Mouse (Mus musculus): ENCODE data around the gene Olig2. TPM values are rescaled to one million over a fixed set of nuclear protein-coding genes. Genes with fewer than 3 reads are reported as not detected.

Olig2 gene
- total and polyA plus RNA-seq, 3 experiments, result not detected

GRCm38 (mm10) chr16:91199815-91200214 lies 25.4 kb upstream of the Olig2 start:
- H3K79me2 ChIP-seq (ENCODE audit: control insufficient read depth, insufficient read depth, low read length, poor library complexity), result no peaks in the 10 kb centered on the region
- H3K36me3 ChIP-seq (ENCODE audit: control insufficient read depth in 1 of 2, insufficient read depth in 2 of 2, low read length in 2 of 2), result no peaks in the 10 kb centered on the region
- no peak for TF ChIP-seq E2F4 (IDR thresholded peaks at IDR 0.05; ENCODE audit: borderline replicate concordance, low read depth, low read length)
- TF ChIP-seq MAZ (IDR thresholded peaks at IDR 0.05; ENCODE audit: low read depth, low read length), result no peak
- TF ChIP-seq TBP (IDR thresholded peaks at IDR 0.05; ENCODE audit: low read depth, low read length), result no peak
- no peak for TF ChIP-seq NRF1 (IDR thresholded peaks at IDR 0.05; ENCODE audit: insufficient read depth, low read depth, low read length, poor library complexity, severe bottlenecking)
- no peak for TF ChIP-seq RCOR1 (IDR thresholded peaks at IDR 0.05; ENCODE audit: low read depth, low read length)
- no peak for TF ChIP-seq HCFC1 (IDR thresholded peaks at IDR 0.05; ENCODE audit: low read depth, low read length)
- TF ChIP-seq SIN3A (IDR thresholded peaks at IDR 0.05; ENCODE audit: low read length), result no peak
- peaks cover 0 to 2% of the 10 kb centered on the region in 2 experiments; a peak in 2 of 4 replicates for H3K27me3 ChIP-seq (ENCODE audit: control insufficient read depth in 1 of 2, insufficient read depth in 2 of 2, low read length in 2 of 2)
- DNase-seq (ENCODE audit: low read depth, low spot score), result no peak
- H3K9ac ChIP-seq (ENCODE audit: control insufficient read depth, low read depth, low read length, poor library complexity, severe bottlenecking), result no peak overlapping the region
- no peaks in the 10 kb centered on the region for H3K9me3 ChIP-seq (replicated peaks; ENCODE audit: insufficient read depth, low read length)
- no peak overlapping the region for H3K27ac ChIP-seq (ENCODE audit: control insufficient read depth, low read depth, low read length)
- no peak overlapping the region for H3K4me3 ChIP-seq (ENCODE audit: control insufficient read depth in 1 of 2, insufficient read depth in 1 of 2, low read depth in 2 of 2, low read length in 2 of 2)
- H3K4me1 ChIP-seq (ENCODE audit: control insufficient read depth in 1 of 2, insufficient read depth in 2 of 2, low read length in 2 of 2), result no peaks in the 10 kb centered on the region

GRCm38 (mm10) chr16:91202989-91203388 lies 22.3 kb upstream of the Olig2 start:
- no peak overlapping the region for H3K4me3 ChIP-seq (ENCODE audit: control insufficient read depth in 1 of 2, insufficient read depth in 1 of 2, low read depth in 2 of 2, low read length in 2 of 2)
- no peaks in the 10 kb centered on the region for H3K79me2 ChIP-seq (ENCODE audit: control insufficient read depth, insufficient read depth, low read length, poor library complexity)
- H3K9me3 ChIP-seq (replicated peaks; ENCODE audit: insufficient read depth, low read length), result no peaks in the 10 kb centered on the region
- H3K36me3 ChIP-seq (ENCODE audit: control insufficient read depth in 1 of 2, insufficient read depth in 2 of 2, low read length in 2 of 2), result no peaks in the 10 kb centered on the region
- no peak for DNase-seq (ENCODE audit: low read depth, low spot score)
- H3K27ac ChIP-seq (ENCODE audit: control insufficient read depth, low read depth, low read length), result no peak overlapping the region
- peaks cover 2% of the 10 kb centered on the region in 2 experiments; a peak in 3 of 4 replicates for H3K27me3 ChIP-seq (ENCODE audit: control insufficient read depth in 1 of 2, insufficient read depth in 2 of 2, low read length in 2 of 2)
- TF ChIP-seq SMC3 (IDR thresholded peaks at IDR 0.05; ENCODE audit: low read depth, low read length) (no peak), NRF1 (IDR thresholded peaks at IDR 0.05; ENCODE audit: insufficient read depth, low read depth, low read length, poor library complexity, severe bottlenecking) (no peak), ZMIZ1 (IDR thresholded peaks at IDR 0.05; ENCODE audit: low read depth, low read length) (no peak), POLR2AphosphoS2 (IDR thresholded peaks at IDR 0.05; ENCODE audit: low read length) (no peak), BHLHE40 (IDR thresholded peaks at IDR 0.05; ENCODE audit: borderline replicate concordance, low read depth, low read length) (no peak), CTCF (IDR thresholded peaks at IDR 0.05 in 2 of 3, conservative IDR thresholded peaks at IDR 0.05 in 1 of 3; ENCODE audit: control insufficient read depth in 1 of 3, insufficient read depth in 1 of 3, low read depth in 2 of 3, low read length in 3 of 3, poor library complexity in 1 of 3, severe bottlenecking in 1 of 3) (no peak), RAD21 (IDR thresholded peaks at IDR 0.05; ENCODE audit: low read depth, low read length) (no peak), POLR2AphosphoS5 (IDR thresholded peaks at IDR 0.05; ENCODE audit: borderline replicate concordance, low read depth, low read length) (no peak), RCOR1 (IDR thresholded peaks at IDR 0.05; ENCODE audit: low read depth, low read length) (no peak), HCFC1 (IDR thresholded peaks at IDR 0.05; ENCODE audit: low read depth, low read length) (no peak)
- H3K9ac ChIP-seq (ENCODE audit: control insufficient read depth, low read depth, low read length, poor library complexity, severe bottlenecking), result no peak overlapping the region
- H3K4me1 ChIP-seq (ENCODE audit: control insufficient read depth in 1 of 2, insufficient read depth in 2 of 2, low read length in 2 of 2), result no peaks in the 10 kb centered on the region

GRCm38 (mm10) chr16:91206371-91206770 lies 18.9 kb upstream of the Olig2 start:
- no peak overlapping the region for H3K27ac ChIP-seq (ENCODE audit: control insufficient read depth, low read depth, low read length)
- H3K27me3 ChIP-seq (ENCODE audit: control insufficient read depth in 1 of 2, insufficient read depth in 2 of 2, low read length in 2 of 2), result peaks cover 2 to 3% of the 10 kb centered on the region in 2 experiments; a peak in 1 of 4 replicates
- H3K4me1 ChIP-seq (ENCODE audit: control insufficient read depth in 1 of 2, insufficient read depth in 2 of 2, low read length in 2 of 2), result no peaks in the 10 kb centered on the region
- no peak overlapping the region for H3K9ac ChIP-seq (ENCODE audit: control insufficient read depth, low read depth, low read length, poor library complexity, severe bottlenecking)
- DNase-seq (ENCODE audit: low read depth, low spot score), result no peak
- no peak overlapping the region for H3K4me3 ChIP-seq (ENCODE audit: control insufficient read depth in 1 of 2, insufficient read depth in 1 of 2, low read depth in 2 of 2, low read length in 2 of 2)
- no peaks in the 10 kb centered on the region for H3K79me2 ChIP-seq (ENCODE audit: control insufficient read depth, insufficient read depth, low read length, poor library complexity)
- H3K36me3 ChIP-seq (ENCODE audit: control insufficient read depth in 1 of 2, insufficient read depth in 2 of 2, low read length in 2 of 2), result no peaks in the 10 kb centered on the region
- TF ChIP-seq GATA1 (IDR thresholded peaks at IDR 0.05; ENCODE audit: low read depth, low read length), result no peak
- TF ChIP-seq MXI1 (IDR thresholded peaks at IDR 0.05; ENCODE audit: low read depth, low read length), result no peak
- no peak for TF ChIP-seq NELFE (IDR thresholded peaks at IDR 0.05; ENCODE audit: low read depth, low read length)
- TF ChIP-seq SIN3A (IDR thresholded peaks at IDR 0.05; ENCODE audit: low read length), result no peak
- no peak for TF ChIP-seq CTCF (IDR thresholded peaks at IDR 0.05 in 2 of 3, conservative IDR thresholded peaks at IDR 0.05 in 1 of 3; ENCODE audit: control insufficient read depth in 1 of 3, insufficient read depth in 1 of 3, low read depth in 2 of 3, low read length in 3 of 3, poor library complexity in 1 of 3, severe bottlenecking in 1 of 3)
- H3K9me3 ChIP-seq (replicated peaks; ENCODE audit: insufficient read depth, low read length), result no peaks in the 10 kb centered on the region

All from MEL (cell line).